Mouse (Mus musculus): ENCODE measurements around the gene Notch2.

Notch2 gene

DNA sequence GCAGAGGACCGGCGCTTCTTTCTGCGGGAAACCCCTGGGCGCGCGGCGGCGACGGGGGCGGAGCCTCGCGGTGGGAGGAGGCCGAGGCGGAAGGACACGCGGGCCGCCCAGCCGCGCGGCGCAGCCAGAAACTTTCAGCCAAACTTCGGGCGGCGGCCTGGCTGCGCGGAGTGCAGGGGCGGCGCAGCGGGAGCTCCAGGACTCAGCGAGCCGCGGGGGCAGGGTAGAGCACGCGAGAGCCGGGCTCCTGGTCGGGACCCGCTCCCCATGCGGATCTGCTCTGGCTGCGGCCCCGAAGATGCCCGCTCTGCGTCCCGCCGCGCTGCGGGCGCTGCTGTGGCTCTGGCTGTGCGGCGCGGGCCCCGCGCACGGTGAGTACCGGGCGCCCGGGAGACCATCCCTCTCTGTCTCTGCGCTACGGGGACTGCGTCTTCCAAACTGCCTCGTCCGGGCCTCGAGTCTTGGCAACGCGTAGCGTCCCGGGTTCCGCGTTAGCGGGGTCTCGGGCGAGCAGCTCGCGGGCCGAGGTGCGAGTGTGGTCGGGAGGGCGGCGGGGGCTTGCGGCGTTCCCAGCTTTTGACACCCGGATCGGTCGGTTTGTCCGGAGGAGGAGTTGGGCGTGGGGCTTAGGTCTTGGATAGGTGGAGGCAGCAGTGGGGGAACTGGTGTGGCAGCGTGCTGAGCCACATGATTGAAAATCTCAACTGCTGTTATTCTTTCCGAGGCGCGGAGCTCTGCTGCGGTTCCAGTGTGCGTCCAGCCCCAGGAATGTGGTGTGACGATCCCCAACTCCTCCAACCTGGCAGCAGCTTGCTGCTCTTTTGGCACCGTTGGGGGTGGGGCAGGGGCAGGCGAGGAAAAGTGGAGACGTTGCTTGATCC, at the start of gene Notch2:
TSS of gene Notch2 (plus strand) at position 127 of the 881 bp plus-strand sequence.
- in situ Hi-C loops (cut with MboI; ENCODE audit: low pct_unique_long_range_greater_than_20kb in 1 of 2, low sequenced_read_pairs in 2 of 2, unreplicated experiment in 1 of 2), result no loop called here

DNA sequence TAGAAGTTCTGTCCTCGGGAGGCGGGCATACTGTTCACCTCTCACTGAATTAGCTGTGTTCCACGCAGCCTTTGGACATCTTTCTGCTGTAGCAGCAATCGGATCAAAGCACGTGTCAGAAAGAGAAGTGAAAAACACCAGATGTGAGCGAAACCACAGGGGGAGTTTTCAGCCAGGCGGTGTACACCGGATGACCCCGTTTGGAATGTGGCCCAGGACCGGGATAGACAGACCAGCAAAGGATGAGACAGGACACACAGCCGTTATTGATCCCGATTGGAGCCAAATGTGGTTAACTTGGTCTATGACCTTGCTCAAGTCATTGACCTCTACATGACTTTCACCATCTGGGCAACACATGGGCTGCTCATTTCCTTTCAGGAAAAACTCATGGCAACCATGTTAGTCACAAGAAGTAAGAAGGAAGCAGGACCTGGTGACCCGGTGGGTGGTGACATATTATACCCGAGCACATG, 48.4 kb upstream of the Notch2 start:
- in situ Hi-C loops (cut with MboI; ENCODE audit: low pct_unique_long_range_greater_than_20kb in 1 of 2, low sequenced_read_pairs in 2 of 2, unreplicated experiment in 1 of 2), result no loop called here

DNA sequence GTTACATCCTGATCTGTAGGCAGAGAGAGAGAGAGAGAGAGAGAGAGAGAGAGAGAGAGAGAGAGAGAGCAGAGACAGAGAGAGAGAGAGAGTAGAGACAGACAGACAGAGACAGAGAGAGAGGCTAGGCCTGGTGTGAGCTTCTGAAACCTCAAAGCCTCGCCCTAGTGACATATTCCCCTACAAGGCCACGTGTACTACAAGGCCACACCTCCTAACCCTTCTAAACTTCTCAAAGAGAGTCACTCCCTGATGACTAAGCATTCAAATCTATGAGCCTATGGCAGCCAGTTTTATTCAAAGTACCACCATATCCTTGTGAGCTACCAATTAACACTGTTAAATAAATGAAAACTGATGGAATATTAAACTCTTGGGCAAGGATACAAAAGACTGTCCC, 45.7 kb upstream of the Notch2 start:
- in situ Hi-C loops (cut with MboI; ENCODE audit: low pct_unique_long_range_greater_than_20kb in 1 of 2, low sequenced_read_pairs in 2 of 2, unreplicated experiment in 1 of 2), result no loop called here

GRCm38 (mm10) chr3:97968191-97968590, 45.1 kb upstream of the Notch2 start:
- in situ Hi-C loops (cut with MboI; ENCODE audit: low pct_unique_long_range_greater_than_20kb in 1 of 2, low sequenced_read_pairs in 2 of 2, unreplicated experiment in 1 of 2), result no loop called here

- in situ Hi-C loops (cut with MboI; ENCODE audit: low pct_unique_long_range_greater_than_20kb in 1 of 2, low sequenced_read_pairs in 2 of 2, unreplicated experiment in 1 of 2), result no loop called here
Measured at GRCm38 (mm10) chr3:97969019-97969418, 44.3 kb upstream of the Notch2 start.

- in situ Hi-C loops (cut with MboI; ENCODE audit: low pct_unique_long_range_greater_than_20kb in 1 of 2, low sequenced_read_pairs in 2 of 2, unreplicated experiment in 1 of 2), result no loop called here
Measured at GRCm38 (mm10) chr3:97971117-97971516, 42.2 kb upstream of the Notch2 start.

- in situ Hi-C loops (cut with MboI; ENCODE audit: low pct_unique_long_range_greater_than_20kb in 1 of 2, low sequenced_read_pairs in 2 of 2, unreplicated experiment in 1 of 2), result no loop called here
Measured at GRCm38 (mm10) chr3:97972200-97972599, 41.1 kb upstream of the Notch2 start.

DNA sequence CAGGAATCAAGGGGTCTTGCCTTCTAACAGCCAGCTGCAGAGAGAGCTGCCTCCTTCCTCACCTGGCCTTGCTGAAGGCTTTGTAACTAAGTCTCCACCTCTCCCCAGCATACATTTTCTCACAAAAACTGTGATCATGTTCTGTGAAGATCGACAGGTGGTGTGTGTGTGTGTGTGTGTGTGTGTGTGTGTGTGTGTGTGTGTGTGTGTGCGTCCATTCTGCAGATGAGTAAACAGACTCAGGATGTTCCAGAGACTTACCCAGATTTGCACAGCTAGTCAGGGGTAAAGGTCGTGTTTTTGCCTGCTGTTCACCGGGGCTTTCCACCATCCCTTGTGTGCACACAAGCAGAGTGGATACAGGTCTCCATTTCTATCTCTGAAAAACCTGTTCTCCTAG, 40.6 kb upstream of the Notch2 start:
- in situ Hi-C loops (cut with MboI; ENCODE audit: low pct_unique_long_range_greater_than_20kb in 1 of 2, low sequenced_read_pairs in 2 of 2, unreplicated experiment in 1 of 2), result no loop called here

DNA sequence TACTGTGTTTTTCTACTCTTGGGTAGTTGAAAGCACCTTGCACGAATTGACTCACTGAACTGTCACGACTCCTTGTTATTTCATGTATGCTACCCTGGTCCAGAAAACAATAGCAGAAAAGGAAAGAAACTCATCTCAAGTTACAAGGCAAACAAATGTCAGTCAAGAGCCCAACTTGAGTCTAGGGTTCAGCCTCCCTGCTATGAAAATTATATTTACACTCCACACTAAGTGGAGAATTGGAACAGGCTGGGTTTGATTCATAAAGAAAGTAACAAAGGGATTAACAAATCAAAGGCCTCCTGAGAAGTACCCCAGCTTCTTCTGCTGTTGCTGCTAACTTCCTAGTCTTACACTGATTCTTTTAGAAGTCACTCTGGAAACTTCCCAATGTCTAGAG, 40.0 kb upstream of the Notch2 start:
- in situ Hi-C loops (cut with MboI; ENCODE audit: low pct_unique_long_range_greater_than_20kb in 1 of 2, low sequenced_read_pairs in 2 of 2, unreplicated experiment in 1 of 2), result no loop called here

- in situ Hi-C loops (cut with MboI; ENCODE audit: low pct_unique_long_range_greater_than_20kb in 1 of 2, low sequenced_read_pairs in 2 of 2, unreplicated experiment in 1 of 2), result no loop called here
Measured at GRCm38 (mm10) chr3:97974197-97974770, 39.0 kb upstream of the Notch2 start.

DNA sequence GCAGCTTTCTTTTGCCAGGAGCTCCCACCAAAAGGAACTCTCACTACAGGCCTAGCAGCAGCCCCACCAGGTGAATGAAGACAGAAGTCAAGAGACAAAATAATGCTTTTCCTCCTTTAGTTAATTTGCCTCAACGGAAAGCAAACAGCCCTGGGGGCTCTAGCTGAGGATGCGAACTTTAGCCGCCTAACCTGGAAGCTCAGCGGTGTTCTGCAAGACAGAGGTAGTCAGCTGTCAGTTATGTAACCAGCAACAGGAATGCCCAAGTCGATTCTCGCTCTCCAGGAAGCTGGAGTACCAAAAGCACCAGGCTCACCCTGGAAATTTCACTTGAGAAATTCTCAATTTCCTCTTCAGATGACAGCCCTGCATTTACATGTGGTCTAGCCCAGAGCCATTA, 36.6 kb upstream of the Notch2 start:
- in situ Hi-C loops (cut with MboI; ENCODE audit: low pct_unique_long_range_greater_than_20kb in 1 of 2, low sequenced_read_pairs in 2 of 2, unreplicated experiment in 1 of 2), result no loop called here

- in situ Hi-C loops (cut with MboI; ENCODE audit: low pct_unique_long_range_greater_than_20kb in 1 of 2, low sequenced_read_pairs in 2 of 2, unreplicated experiment in 1 of 2), result no loop called here
Measured at GRCm38 (mm10) chr3:97978710-97979109, 34.6 kb upstream of the Notch2 start.

- in situ Hi-C loops (cut with MboI; ENCODE audit: low pct_unique_long_range_greater_than_20kb in 1 of 2, low sequenced_read_pairs in 2 of 2, unreplicated experiment in 1 of 2), result no loop called here
Measured at GRCm38 (mm10) chr3:97980683-97981327, 32.5 kb upstream of the Notch2 start.

- in situ Hi-C loops (cut with MboI; ENCODE audit: low pct_unique_long_range_greater_than_20kb in 1 of 2, low sequenced_read_pairs in 2 of 2, unreplicated experiment in 1 of 2), result no loop called here
Measured at GRCm38 (mm10) chr3:97981376-97981906, 31.9 kb upstream of the Notch2 start.

DNA sequence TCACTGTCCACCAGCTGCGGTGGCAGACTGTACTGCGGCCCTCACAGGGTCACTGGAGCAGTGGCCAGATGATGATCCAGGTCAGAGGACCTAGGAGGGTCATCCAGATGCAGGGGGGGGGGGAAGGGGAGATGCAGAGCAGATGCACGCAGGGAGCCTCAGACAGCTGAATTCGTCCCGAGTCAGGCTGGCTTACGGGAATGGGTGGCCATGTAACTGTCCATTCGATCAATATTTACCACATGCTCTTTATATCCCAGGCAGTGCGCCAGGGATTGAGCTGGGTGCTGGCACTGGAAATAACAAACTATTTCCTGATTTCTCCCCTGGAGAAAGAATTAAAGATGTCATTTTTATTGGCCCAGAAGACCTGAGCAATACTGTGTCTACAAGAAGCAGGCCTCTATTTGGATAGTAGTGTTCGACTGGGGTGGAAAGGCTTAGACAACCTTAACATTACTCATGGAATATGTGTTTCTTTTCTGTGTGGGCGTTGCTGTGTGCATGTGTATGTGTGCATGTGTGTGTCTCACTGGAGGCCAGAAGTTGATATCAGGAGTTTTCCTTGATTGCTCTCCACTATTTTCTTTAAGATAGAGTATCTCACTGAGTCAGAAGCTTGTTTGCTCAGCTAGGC, 28.3 kb upstream of the Notch2 start:
- in situ Hi-C loops (cut with MboI; ENCODE audit: low pct_unique_long_range_greater_than_20kb in 1 of 2, low sequenced_read_pairs in 2 of 2, unreplicated experiment in 1 of 2), result no loop called here

- in situ Hi-C loops (cut with MboI; ENCODE audit: low pct_unique_long_range_greater_than_20kb in 1 of 2, low sequenced_read_pairs in 2 of 2, unreplicated experiment in 1 of 2), result no loop called here
Measured at GRCm38 (mm10) chr3:97985691-97986090, 27.6 kb upstream of the Notch2 start.

- in situ Hi-C loops (cut with MboI; ENCODE audit: low pct_unique_long_range_greater_than_20kb in 1 of 2, low sequenced_read_pairs in 2 of 2, unreplicated experiment in 1 of 2), result no loop called here
Measured at GRCm38 (mm10) chr3:97987153-97987552, 26.2 kb upstream of the Notch2 start.

DNA sequence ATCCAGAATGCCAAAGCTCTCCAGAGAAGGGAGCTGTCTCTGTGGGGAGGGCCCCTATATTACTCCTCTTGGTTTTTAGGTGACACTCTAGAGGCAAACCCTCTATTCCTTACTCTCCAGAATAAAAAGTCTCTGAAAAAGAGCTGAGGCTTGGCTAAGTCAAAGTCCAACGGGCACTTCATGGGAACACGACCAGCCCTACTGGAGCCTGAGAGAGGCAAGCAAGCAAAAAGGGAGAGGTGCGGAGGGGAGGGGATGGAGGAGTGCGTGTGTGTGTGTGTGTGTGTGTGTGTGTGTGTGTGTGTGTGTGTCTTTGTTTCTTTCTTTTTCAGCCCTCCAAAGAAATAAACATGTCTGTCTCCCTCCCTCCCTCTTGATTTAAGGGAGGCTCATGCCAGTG, 24.6 kb upstream of the Notch2 start:
- in situ Hi-C loops (cut with MboI; ENCODE audit: low pct_unique_long_range_greater_than_20kb in 1 of 2, low sequenced_read_pairs in 2 of 2, unreplicated experiment in 1 of 2), result no loop called here

DNA sequence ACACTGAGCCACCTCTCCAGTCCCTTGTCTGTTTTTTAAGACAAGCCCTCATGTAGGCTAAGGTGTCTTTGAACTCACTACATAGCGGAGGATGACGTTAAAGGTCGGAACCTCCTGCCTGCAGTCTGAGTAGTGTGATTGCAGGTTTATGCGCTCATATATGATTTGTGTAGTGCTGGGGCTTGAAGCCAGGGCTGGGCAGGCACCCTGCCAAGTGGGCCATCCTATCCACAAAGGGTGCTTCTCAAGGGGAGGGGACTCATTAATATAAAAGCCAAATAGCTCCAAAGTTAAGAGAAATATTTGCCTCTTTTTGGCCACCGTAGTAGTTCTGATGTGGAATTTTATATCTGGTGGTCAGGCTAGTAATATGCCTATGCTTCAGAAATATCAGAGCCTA, 22.8 kb upstream of the Notch2 start:
- in situ Hi-C loops (cut with MboI; ENCODE audit: low pct_unique_long_range_greater_than_20kb in 1 of 2, low sequenced_read_pairs in 2 of 2, unreplicated experiment in 1 of 2), result no loop called here

Data from mouse embryonic stem cell (cell line).